Mouse (Mus musculus) CH12.LX (cell line): ENCODE measurements at regions not wholly inside any gene's neighbourhood (a gene's known extent, or its start where the extent isn't known, plus 50 kb on each side); places are given as distances from the start of the nearest gene placed in this dataset.

Experiments used
- DNase-seq: peaks from one replicate; pipeline ENCODE4 v3.0.0-alpha.2; 2013; ENCODE audit errors: extremely low read depth
- H3K27ac ChIP-seq: 2 replicates; pipeline ENCODE4 v1.5.1; 2012; ENCODE audit warnings: low read depth, mild to moderate bottlenecking, control low read depth, moderate library complexity; ENCODE audit not compliant: insufficient read depth
- H3K27me3 ChIP-seq: replicated peaks from 2 replicates; pipeline ENCODE3; 2012; ENCODE audit warnings: inconsistent platforms
- H3K36me3 ChIP-seq, 2 experiments: replicated peaks in 1 of 2; 2 replicates each; pipeline versions ENCODE3 to v1.6.1; 2012; ENCODE audit warnings: inconsistent platforms in 1 of 2, low read length in 1 of 2, mild to moderate bottlenecking in 1 of 2, mixed read lengths in 1 of 2, moderate library complexity in 1 of 2; ENCODE audit not compliant: control insufficient read depth in 1 of 2, insufficient read depth in 1 of 2
- H3K4me1 ChIP-seq, 2 experiments: 2 replicates each; pipeline ENCODE4 v1.6.1; 2012; ENCODE audit warnings: inconsistent platforms in 1 of 2, moderate library complexity in 1 of 2; ENCODE audit not compliant: insufficient read depth in 2 of 2, control insufficient read depth in 1 of 2
- H3K4me2 ChIP-seq: 2 replicates; pipeline ENCODE4 v1.6.1; 2012; ENCODE audit warnings: low read depth, mild to moderate bottlenecking, control low read depth; ENCODE audit not compliant: poor library complexity, insufficient read depth, severe bottlenecking
- H3K4me3 ChIP-seq, 3 experiments: fragments of 150-350 bp in 1 of 3; sonication (generic) in 1 of 3; replicated peaks in 1 of 3; 2 replicates each; pipeline versions ENCODE3 to v1.5.1; 2011 to 2012; ENCODE audit warnings: low read depth in 2 of 3, low read length in 2 of 3, mild to moderate bottlenecking in 2 of 3, moderate library complexity in 2 of 3, control low read depth in 1 of 3, improper control_type of control experiment in 1 of 3, inconsistent platforms in 1 of 3, mixed read lengths in 1 of 3; ENCODE audit not compliant: poor library complexity in 1 of 3
- H3K79me2 ChIP-seq: replicated peaks from 2 replicates; pipeline ENCODE4 v1.6.1; 2012; ENCODE audit warnings: mild to moderate bottlenecking, moderate library complexity; ENCODE audit not compliant: control insufficient read depth, poor library complexity, insufficient read depth, severe bottlenecking; ENCODE audit errors: extremely low read depth
- H3K9ac ChIP-seq: 2 replicates; pipeline ENCODE4 v1.6.1; 2012; ENCODE audit warnings: low read depth, mild to moderate bottlenecking, control low read depth, moderate library complexity; ENCODE audit not compliant: insufficient read depth
- H3K9me3 ChIP-seq: replicated peaks from 2 replicates; pipeline ENCODE3; 2012; ENCODE audit warnings: low read length, inconsistent platforms, mixed read lengths
- CTCF ChIP-seq, 2 experiments: IDR thresholded peaks in 1 of 2; conservative IDR thresholded peaks in 1 of 2; 2 replicates each; pipeline ENCODE4 v1.5.1; 2011 to 2012; ENCODE audit warnings: low read depth in 2 of 2, low read length in 2 of 2, improper control_type of control experiment in 1 of 2, inconsistent platforms in 1 of 2, mild to moderate bottlenecking in 1 of 2, moderate library complexity in 1 of 2
- TBP ChIP-seq: conservative IDR thresholded peaks from 2 replicates; pipeline ENCODE4 v1.6.1; 2011; ENCODE audit warnings: low read depth, low read length, improper control_type of control experiment
- USF1 ChIP-seq: IDR thresholded peaks from 2 replicates; pipeline ENCODE4 v1.6.1; 2014; ENCODE audit warnings: low read depth, mild to moderate bottlenecking, inconsistent platforms, low read length, improper control_type of control experiment
- USF2 ChIP-seq: conservative IDR thresholded peaks from 2 replicates; pipeline ENCODE4 v1.6.1; 2011; ENCODE audit warnings: low read depth, low read length, improper control_type of control experiment
- dilution Hi-C: fragments of 300-500 bp; cut with MboI; formaldehyde crosslinking; loops from 2 replicates; pipeline ENCODE4 v1.14.3; 2020; ENCODE audit warnings: low sequenced_read_pairs; ENCODE audit not compliant: extremely low pct_unique_long_range_greater_than_20kb, extremely low pct_ligation_motif_present
- in situ Hi-C: fragments of 300-500 bp; cut with MboI; formaldehyde crosslinking; loops from 3 replicates; pipeline ENCODE4 v1.14.3; 2019; ENCODE audit warnings: low sequenced_read_pairs, low pct_ligation_motif_present, low pct_unique_long_range_greater_than_20kb, mixed read lengths

DNA sequence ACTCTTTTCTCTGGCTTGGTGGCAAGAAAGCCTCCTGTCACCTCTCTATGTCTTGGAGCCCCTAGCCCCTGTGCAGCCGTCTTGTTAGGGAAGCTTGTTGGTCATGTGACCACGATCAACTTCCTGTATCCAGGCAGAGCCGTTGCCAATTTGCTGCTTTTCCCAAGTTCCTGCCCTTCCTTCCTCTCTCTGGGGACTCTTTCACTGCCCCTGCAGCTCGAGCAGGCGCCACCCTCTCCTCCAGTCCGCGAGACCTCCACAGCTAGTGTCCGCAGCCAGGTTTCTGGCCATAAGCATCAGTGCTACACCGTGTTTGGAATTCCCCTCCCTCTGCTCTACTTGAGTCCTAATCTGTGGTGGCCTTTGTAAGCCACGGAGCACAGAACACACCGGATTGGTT, 59.7 kb upstream of the 4931429L15Rik start:
- no peak for TF ChIP-seq CTCF (conservative IDR thresholded peaks at IDR 0.05 in 1 of 2, IDR thresholded peaks at IDR 0.05 in 1 of 2; ENCODE audit: low read depth in 2 of 2, low read length in 2 of 2)
- TF ChIP-seq USF2: 0 out of 2 replicates have a peak, but pooled peaks have one; percentile 17
- peak; percentile 24; the same call in 1 of the 2 replicates for TF ChIP-seq USF1
- TF ChIP-seq, all 38 proteins: peak for 2
- dilution Hi-C loops: no loop called here
- Histone ChIP-seq H3K27me3 (peaks cover 22% of the 10 kb centered on the region), H3K36me3 (no peaks in the 10 kb centered on the region), H3K79me2 (no peaks in the 10 kb centered on the region), H3K9me3 (peaks cover 2% of the 10 kb centered on the region), H3K27ac (no peak overlapping the region), H3K9ac (no peak overlapping the region), H3K4me1 (no peaks in the 10 kb centered on the region), H3K4me2 (0 out of 2 replicates have a peak overlapping the region, but pooled peaks have one; percentile 22), H3K4me3 (no peak overlapping the region)
- in situ Hi-C loops: no loop called here
- DNase-seq: no peak

DNA sequence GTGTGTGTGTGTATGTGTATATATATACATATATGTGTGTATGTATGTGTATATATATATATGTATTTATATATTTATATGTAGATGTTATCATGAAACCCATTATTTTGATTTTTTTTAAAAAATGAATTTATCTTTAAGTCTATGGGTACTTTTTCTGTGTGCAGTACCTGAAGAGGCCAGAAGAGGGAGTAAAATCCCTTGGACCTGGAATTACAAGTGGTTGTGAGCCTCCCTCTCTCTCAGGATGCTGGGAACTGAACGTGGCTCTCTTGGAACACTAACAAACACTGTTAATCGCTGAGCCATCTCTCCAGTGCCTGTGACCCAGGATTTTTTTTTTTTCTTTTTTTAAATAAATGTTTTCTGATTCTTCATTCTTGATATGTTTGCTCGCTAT, 58.6 kb upstream of the 4931429L15Rik start:
- no peak overlapping the region for H3K4me3 ChIP-seq
- no peak overlapping the region for H3K4me2 ChIP-seq
- peak in 1 of 2 experiments; percentile 17; a peak in 2 of 4 replicates for TF ChIP-seq CTCF (conservative IDR thresholded peaks at IDR 0.05 in 1 of 2, IDR thresholded peaks at IDR 0.05 in 1 of 2; ENCODE audit: low read depth in 2 of 2, low read length in 2 of 2)
- TF ChIP-seq TBP: no peak
- no peak overlapping the region for H3K9ac ChIP-seq
- H3K4me1 ChIP-seq: no peaks in the 10 kb centered on the region
- H3K27me3 ChIP-seq: peaks cover 23% of the 10 kb centered on the region
- H3K9me3 ChIP-seq: peaks cover 2% of the 10 kb centered on the region
- H3K79me2 ChIP-seq: no peaks in the 10 kb centered on the region
- dilution Hi-C loops (no loop called here), in situ Hi-C loops (no loop called here)
- no peaks in the 10 kb centered on the region for H3K36me3 ChIP-seq
- no peak overlapping the region for H3K27ac ChIP-seq
- DNase-seq: no peak
